Mouse (Mus musculus): ENCODE measurements around the gene Mavs. TPM values are rescaled to one million over a fixed set of nuclear protein-coding genes. Genes with fewer than 3 reads are reported as not detected.

The Mavs gene
- polyA plus RNA-seq, 1 experiment from 2014 or later, result 6.7 TPM

DNA sequence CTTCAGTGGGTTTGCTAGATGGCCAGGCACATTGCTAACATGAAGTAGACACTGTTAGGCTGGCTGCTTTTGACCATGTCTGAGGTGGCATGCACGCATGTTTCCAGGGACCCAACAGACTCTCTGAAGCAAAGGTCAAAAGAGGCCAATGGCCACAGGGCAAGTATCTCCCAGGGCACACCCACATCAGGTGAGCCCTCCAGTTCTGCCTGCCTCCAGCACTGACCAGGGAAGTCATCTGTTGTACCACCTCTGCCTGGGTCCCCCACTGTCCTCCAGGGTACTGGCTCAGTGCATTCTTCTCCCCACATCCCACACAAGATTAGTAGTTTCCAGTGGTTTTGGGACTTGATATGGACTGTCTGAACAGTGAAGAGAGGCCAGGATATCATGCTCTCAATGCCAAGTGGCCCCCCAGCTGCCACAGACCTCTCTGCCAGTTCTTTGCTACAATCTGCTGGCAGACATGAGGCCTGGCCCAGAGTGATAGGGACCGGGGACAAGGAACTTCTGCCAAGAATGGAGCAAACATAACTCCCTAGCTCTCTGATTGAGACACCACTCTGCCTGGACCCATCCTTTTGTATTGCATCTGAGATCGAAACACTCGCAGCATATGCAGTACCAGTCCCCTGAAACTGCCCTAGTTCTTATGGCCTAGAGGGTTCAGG, 24.6 kb upstream of the Mavs start:
- Histone ChIP-seq H3K27ac (ENCODE audit: low read length) (peak overlapping the region; percentile 94), H3K4me3 (ENCODE audit: low read depth, low read length) (peak overlapping the region; percentile 59), H3K4me1 (ENCODE audit: control insufficient read depth, insufficient read depth, low read length) (peaks cover 14% of the 10 kb centered on the region), H3K4me2 (ENCODE audit: low read length) (peak overlapping the region; percentile 68), H3K27me3 (ENCODE audit: control insufficient read depth, insufficient read depth, low read depth, low read length) (no peaks in the 10 kb centered on the region), H3K36me3 (ENCODE audit: control insufficient read depth, insufficient read depth, low read length) (no peaks in the 10 kb centered on the region), H3K9ac (ENCODE audit: low read depth, low read length) (peak overlapping the region; percentile 73), H3K9me3 (replicated peaks; ENCODE audit: control insufficient read depth, low read length, poor library complexity, severe bottlenecking) (no peaks in the 10 kb centered on the region)
- 76% methylated on average over 4 of the region's 4 CpGs for WGBS
- peak; percentile 29 for ATAC-seq

GRCm38 (mm10) chr2:131209969-131210792, 23.7 kb upstream of the Mavs start:
- Histone ChIP-seq H3K4me1 (ENCODE audit: control insufficient read depth, insufficient read depth, low read length) (peaks cover 14% of the 10 kb centered on the region), H3K9ac (ENCODE audit: low read depth, low read length) (peak overlapping the region; percentile 73), H3K4me2 (ENCODE audit: low read length) (peak overlapping the region; percentile 68), H3K36me3 (ENCODE audit: control insufficient read depth, insufficient read depth, low read length) (no peaks in the 10 kb centered on the region), H3K27ac (ENCODE audit: low read length) (peak overlapping the region; percentile 94), H3K4me3 (ENCODE audit: low read depth, low read length) (peak overlapping the region; percentile 59), H3K9me3 (replicated peaks; ENCODE audit: control insufficient read depth, low read length, poor library complexity, severe bottlenecking) (no peaks in the 10 kb centered on the region), H3K27me3 (ENCODE audit: control insufficient read depth, insufficient read depth, low read depth, low read length) (no peaks in the 10 kb centered on the region)
- peak; percentile 98 for ATAC-seq
- under 1% methylated on average over 50 of the region's 50 CpGs for WGBS

- no peaks in the 10 kb centered on the region for H3K9me3 ChIP-seq (replicated peaks; ENCODE audit: control insufficient read depth, low read length, poor library complexity, severe bottlenecking)
- H3K27ac ChIP-seq (ENCODE audit: low read length), result peak overlapping the region; percentile 94
- 72% methylated on average over 9 of the region's 9 CpGs for WGBS
- peak overlapping the region; percentile 59 for H3K4me3 ChIP-seq (ENCODE audit: low read depth, low read length)
- H3K27me3 ChIP-seq (ENCODE audit: control insufficient read depth, insufficient read depth, low read depth, low read length), result no peaks in the 10 kb centered on the region
- peak overlapping the region; percentile 68 for H3K4me2 ChIP-seq (ENCODE audit: low read length)
- H3K9ac ChIP-seq (ENCODE audit: low read depth, low read length), result peak overlapping the region; percentile 73
- ATAC-seq, result no peak
- peaks cover 14% of the 10 kb centered on the region for H3K4me1 ChIP-seq (ENCODE audit: control insufficient read depth, insufficient read depth, low read length)
- no peaks in the 10 kb centered on the region for H3K36me3 ChIP-seq (ENCODE audit: control insufficient read depth, insufficient read depth, low read length)
These were observed 22.7 kb upstream of the Mavs start for GRCm38 (mm10) chr2:131211026-131211615.

DNA sequence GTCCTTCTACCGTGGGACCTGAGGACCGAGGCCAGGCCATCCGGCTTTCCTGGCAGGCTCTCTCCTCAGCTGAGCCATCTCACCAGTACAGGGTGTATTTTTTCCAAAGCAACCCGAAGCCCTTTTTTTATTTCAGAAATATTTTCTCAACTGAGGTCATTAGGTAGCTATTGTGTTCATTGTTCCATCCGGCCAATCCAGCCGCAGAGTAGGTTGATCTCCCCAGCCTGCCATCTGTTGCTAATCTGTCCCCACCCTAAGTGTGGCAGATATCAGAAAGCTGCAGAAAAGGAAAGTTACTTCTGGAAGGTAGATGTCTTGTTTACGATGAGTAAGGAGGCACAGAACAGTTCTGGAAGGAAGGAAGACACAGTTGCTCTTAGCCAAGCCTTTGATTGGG, 20.1 kb upstream of the Mavs start:
- Histone ChIP-seq H3K4me3 (ENCODE audit: low read depth, low read length) (no peak overlapping the region), H3K27me3 (ENCODE audit: control insufficient read depth, insufficient read depth, low read depth, low read length) (no peaks in the 10 kb centered on the region), H3K36me3 (ENCODE audit: control insufficient read depth, insufficient read depth, low read length) (no peaks in the 10 kb centered on the region), H3K9ac (ENCODE audit: low read depth, low read length) (no peak overlapping the region), H3K4me2 (ENCODE audit: low read length) (no peak overlapping the region), H3K27ac (ENCODE audit: low read length) (no peak overlapping the region), H3K4me1 (ENCODE audit: control insufficient read depth, insufficient read depth, low read length) (peaks cover 14% of the 10 kb centered on the region), H3K9me3 (replicated peaks; ENCODE audit: control insufficient read depth, low read length, poor library complexity, severe bottlenecking) (no peaks in the 10 kb centered on the region)
- ATAC-seq, result no peak
- WGBS, result 78% methylated on average over 7 of the region's 7 CpGs

DNA sequence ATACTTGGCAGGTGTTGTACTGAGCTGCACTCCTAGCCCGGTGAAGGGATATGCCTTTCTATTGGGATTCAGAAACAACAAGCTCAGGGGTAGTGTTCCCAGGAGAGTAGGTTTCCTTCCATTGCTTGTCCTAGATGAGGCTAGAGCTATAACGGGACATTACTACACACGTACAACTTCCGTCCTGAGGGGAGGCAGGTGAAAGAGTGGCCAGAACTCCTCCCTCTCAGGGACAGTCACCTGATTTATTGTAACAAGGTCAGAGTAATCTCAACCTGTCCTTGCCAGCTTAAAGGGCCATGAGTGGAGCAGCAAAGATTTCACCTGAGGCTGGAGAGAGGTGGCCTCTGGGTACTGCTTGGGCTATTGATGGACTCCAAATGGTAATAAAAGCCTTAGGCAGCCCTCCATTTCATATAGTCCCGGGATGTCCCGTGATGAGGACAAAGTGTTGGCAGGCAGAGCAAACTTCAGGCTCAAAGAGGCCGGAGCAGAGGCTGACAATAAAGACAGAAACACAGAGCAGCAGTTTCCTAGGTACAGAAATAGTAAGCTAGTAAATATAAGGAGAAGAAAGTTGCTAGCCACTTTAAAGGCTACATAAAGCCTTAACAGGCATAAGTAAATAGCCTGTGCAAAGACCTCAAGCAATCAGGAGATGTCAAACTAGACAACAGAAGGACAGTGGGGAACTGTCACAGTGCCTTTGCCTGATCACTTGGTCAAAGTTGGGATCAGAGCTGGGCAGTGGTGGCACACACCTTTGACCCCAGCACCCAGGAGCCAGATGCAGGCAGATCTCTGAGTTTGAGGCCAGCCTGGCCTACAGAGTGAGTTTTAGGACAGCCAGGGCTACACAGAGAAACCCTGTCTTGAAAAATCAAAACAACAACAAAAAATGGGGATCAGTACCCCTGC, 17.7 kb upstream of the Mavs start:
- peaks cover 5% of the 10 kb centered on the region for H3K4me1 ChIP-seq (ENCODE audit: control insufficient read depth, insufficient read depth, low read length)
- no peaks in the 10 kb centered on the region for H3K36me3 ChIP-seq (ENCODE audit: control insufficient read depth, insufficient read depth, low read length)
- no peaks in the 10 kb centered on the region for H3K27me3 ChIP-seq (ENCODE audit: control insufficient read depth, insufficient read depth, low read depth, low read length)
- WGBS, result 91% methylated on average over 7 of the region's 7 CpGs
- H3K4me2 ChIP-seq (ENCODE audit: low read length), result no peak overlapping the region
- H3K27ac ChIP-seq (ENCODE audit: low read length), result no peak overlapping the region
- no peak overlapping the region for H3K9ac ChIP-seq (ENCODE audit: low read depth, low read length)
- no peak for ATAC-seq
- H3K9me3 ChIP-seq (replicated peaks; ENCODE audit: control insufficient read depth, low read length, poor library complexity, severe bottlenecking), result no peaks in the 10 kb centered on the region
- H3K4me3 ChIP-seq (ENCODE audit: low read depth, low read length), result no peak overlapping the region

DNA sequence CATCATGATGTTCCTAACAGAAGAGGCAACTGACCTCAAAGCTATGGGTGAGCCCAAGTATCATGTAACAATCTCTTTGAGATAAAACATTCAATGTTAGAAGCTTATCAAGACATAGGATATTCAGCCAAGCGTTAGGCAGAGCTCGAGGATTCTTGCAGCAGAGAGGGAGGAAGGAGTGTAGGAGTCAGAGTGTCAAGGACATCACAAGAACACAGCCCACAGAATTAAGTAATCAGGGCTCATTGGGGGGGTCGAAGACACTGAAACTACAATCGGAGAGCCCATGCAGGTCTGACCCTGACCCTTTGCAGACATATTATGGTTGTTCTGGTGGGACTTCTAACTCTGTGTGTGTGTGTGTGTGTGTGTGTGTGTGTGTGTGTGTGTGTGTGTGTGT, 13.8 kb upstream of the Mavs start:
- H3K27me3 ChIP-seq (ENCODE audit: control insufficient read depth, insufficient read depth, low read depth, low read length), result no peaks in the 10 kb centered on the region
- H3K36me3 ChIP-seq (ENCODE audit: control insufficient read depth, insufficient read depth, low read length), result no peaks in the 10 kb centered on the region
- 80% methylated on average over 4 of the region's 4 CpGs for WGBS
- no peaks in the 10 kb centered on the region for H3K9me3 ChIP-seq (replicated peaks; ENCODE audit: control insufficient read depth, low read length, poor library complexity, severe bottlenecking)
- no peak overlapping the region for H3K4me2 ChIP-seq (ENCODE audit: low read length)
- ATAC-seq, result no peak
- no peak overlapping the region for H3K9ac ChIP-seq (ENCODE audit: low read depth, low read length)
- H3K27ac ChIP-seq (ENCODE audit: low read length), result no peak overlapping the region
- no peaks in the 10 kb centered on the region for H3K4me1 ChIP-seq (ENCODE audit: control insufficient read depth, insufficient read depth, low read length)
- H3K4me3 ChIP-seq (ENCODE audit: low read depth, low read length), result no peak overlapping the region

DNA sequence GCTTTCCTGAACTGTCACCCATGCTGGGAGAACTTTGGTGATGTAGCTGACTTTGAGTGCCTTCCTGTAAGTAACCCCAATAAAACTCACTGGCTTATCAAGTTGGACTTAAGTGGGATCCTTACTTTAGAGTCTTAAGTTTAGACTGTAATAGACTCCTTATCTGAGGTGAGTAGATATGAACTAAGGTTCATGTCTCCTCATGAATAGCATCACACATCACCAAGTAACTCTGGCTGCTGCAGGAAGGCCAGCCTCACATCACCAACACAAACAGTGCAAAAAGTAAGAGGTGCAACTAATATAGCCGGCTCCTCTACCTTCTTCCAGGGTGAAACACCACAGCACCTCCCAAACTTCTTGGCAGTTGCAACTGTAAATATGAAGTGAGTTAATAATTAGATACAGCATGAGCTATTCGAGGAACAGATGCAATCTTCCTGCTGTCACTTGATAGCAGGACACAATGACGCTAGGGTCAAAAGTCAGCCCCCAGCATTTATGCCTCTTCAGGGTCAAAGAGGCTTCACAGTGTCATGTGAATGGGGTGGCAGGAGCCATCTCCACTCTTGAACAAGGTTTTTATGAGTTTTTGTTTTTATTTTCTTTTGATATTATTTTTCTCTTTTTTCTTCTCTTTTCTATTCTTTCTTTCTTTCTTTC, 11.9 kb upstream of the Mavs start:
- Histone ChIP-seq H3K9me3 (replicated peaks; ENCODE audit: control insufficient read depth, low read length, poor library complexity, severe bottlenecking) (no peaks in the 10 kb centered on the region), H3K27ac (ENCODE audit: low read length) (no peak overlapping the region), H3K27me3 (ENCODE audit: control insufficient read depth, insufficient read depth, low read depth, low read length) (no peaks in the 10 kb centered on the region), H3K36me3 (ENCODE audit: control insufficient read depth, insufficient read depth, low read length) (no peaks in the 10 kb centered on the region), H3K4me3 (ENCODE audit: low read depth, low read length) (no peak overlapping the region), H3K4me2 (ENCODE audit: low read length) (no peak overlapping the region), H3K4me1 (ENCODE audit: control insufficient read depth, insufficient read depth, low read length) (no peaks in the 10 kb centered on the region), H3K9ac (ENCODE audit: low read depth, low read length) (no peak overlapping the region)
- no peak for ATAC-seq
- 78% methylated on average over 3 of the region's 3 CpGs for WGBS

GRCm38 (mm10) chr2:131222562-131222961, 11.3 kb upstream of the Mavs start:
- Histone ChIP-seq H3K36me3 (ENCODE audit: control insufficient read depth, insufficient read depth, low read length) (no peaks in the 10 kb centered on the region), H3K27me3 (ENCODE audit: control insufficient read depth, insufficient read depth, low read depth, low read length) (no peaks in the 10 kb centered on the region), H3K4me2 (ENCODE audit: low read length) (no peak overlapping the region), H3K9me3 (replicated peaks; ENCODE audit: control insufficient read depth, low read length, poor library complexity, severe bottlenecking) (no peaks in the 10 kb centered on the region), H3K4me1 (ENCODE audit: control insufficient read depth, insufficient read depth, low read length) (no peaks in the 10 kb centered on the region), H3K27ac (ENCODE audit: low read length) (no peak overlapping the region), H3K9ac (ENCODE audit: low read depth, low read length) (no peak overlapping the region), H3K4me3 (ENCODE audit: low read depth, low read length) (no peak overlapping the region)
- WGBS, result 67% methylated on average over 5 of the region's 5 CpGs
- no peak for ATAC-seq
